Mouse (Mus musculus) right cerebral cortex, postnatal 25 days (tissue): ENCODE measurements around the gene Rhof.

ENCODE experiments used
- DNase-seq: peaks from one replicate; pipeline ENCODE4 v3.0.0; 2022

Gene Rhof

GRCm38 (mm10) chr5:123132308-123133071 lies at the start of gene Rhof:
Rhof (minus strand) TSS chr5:123132692.
- DNase-seq = peak; percentile 83

DNA sequence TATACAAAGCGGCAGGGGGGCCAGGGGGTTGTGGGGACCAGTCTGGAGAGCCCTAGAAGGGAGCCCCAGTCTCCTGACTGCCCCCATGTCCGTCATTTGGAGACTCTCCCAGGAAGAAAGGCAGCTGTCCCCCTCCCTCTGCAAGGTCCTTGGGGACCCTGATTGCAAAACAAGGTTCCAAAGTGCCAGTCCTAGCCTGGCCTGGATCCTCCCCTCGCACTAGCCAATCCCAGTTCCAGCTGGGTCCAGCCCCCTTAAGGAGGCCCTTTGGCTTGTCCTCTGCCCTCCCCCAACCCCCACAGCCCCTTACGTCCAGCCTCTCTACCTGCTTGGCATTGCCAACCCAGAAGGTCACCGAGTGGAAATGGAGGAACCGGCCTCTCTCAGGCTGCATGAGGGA lies 49.0 kb upstream of the Rhof start:
- no peak for DNase-seq

DNA sequence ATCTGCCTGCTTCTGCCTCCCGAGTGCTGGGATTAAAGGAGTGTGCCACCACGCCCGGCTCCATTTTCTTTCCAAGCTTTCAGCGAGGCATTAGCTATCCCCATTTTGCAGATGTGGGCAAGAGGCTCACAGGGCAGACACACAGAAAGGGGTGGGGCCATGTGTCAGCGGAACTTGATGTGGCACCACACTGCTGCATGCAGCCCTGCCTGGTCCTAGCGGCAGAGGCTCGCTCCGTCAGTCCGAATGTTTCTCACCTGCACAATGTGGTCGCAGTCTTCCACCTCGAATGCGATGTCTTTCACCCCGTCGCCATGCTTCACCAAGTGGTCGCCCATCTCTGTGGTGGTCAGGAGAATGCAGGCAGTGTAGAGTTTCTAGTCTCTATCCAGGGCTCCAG lies 47.9 kb upstream of the Rhof start:
- no peak for DNase-seq

- DNase-seq = no peak
Observed at GRCm38 (mm10) chr5:123178792-123179191, 46.3 kb upstream of the Rhof start.

- peak; percentile 74 for DNase-seq
Observed at GRCm38 (mm10) chr5:123171646-123172350, 39.3 kb upstream of the Rhof start.

- no peak for DNase-seq
Observed at GRCm38 (mm10) chr5:123170365-123170764, 37.9 kb upstream of the Rhof start.

- DNase-seq = no peak
Observed at GRCm38 (mm10) chr5:123169284-123169683, 36.8 kb upstream of the Rhof start, which contains the start of gene Psmd9. Psmd9 (plus strand) TSS chr5:123169413.

- DNase-seq = no peak
Observed at GRCm38 (mm10) chr5:123167591-123167990, 35.1 kb upstream of the Rhof start.

DNA sequence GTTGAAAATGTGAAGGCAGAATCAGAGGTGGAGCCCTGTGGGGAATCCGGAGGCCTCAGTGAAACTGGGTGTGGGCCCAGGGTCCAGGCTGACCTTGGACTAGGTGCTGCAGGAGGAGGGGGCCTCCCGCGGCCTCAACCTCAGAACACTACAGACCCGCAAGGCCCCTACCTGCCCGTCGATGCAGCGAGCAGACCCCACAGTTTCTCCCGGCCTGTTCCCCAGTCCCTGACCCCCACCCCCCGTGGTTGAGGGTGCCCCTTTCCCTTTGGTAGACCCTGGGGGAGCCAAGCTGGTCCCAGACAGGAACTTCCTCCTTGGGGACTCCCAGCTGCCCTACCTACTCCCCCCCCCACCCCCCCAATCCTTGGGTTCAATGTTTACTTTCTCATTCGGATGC lies 33.9 kb upstream of the Rhof start:
- no peak for DNase-seq

GRCm38 (mm10) chr5:123162942-123163341 lies 30.4 kb upstream of the Rhof start:
- DNase-seq = no peak

GRCm38 (mm10) chr5:123160341-123160740 lies 27.8 kb upstream of the Rhof start:
- DNase-seq = no peak

DNA sequence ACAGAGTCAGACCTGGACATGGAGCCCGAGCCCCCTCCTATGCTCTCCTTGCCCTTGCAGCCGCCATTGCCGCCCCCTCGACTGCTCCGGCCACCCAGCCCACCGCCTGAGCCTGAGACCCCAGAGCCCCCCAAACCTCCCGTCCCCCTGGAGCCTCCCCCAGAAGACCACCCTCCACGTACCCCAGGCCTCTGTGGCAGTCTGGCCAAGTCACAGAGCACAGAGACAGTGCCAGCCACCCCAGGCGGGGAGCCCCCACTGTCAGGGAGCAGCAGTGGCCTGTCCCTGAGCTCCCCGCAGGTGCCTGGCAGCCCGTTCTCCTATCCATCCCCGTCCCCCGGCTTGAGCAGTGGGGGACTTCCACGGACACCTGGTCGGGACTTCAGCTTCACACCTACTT lies 27.4 kb upstream of the Rhof start:
- DNase-seq = no peak

DNA sequence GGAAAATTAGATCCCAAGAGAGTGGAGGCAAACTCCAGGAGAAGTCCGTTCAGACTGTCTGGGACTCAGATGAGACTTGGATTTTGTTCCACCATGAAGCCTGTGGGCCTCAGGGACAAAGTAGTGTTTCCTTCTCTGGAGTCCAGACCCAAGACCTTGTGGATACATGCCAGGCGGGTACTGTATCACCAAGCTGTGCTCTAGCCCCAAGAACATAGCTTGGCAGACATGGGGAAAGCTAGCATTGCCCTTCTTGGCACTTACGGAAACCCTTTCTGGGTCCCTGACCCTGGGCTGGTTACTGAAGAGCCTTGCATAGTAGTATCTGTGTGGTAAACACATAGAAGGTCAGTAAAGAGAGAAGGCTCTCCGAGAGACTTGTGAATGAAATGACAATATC lies 27.0 kb upstream of the Rhof start:
- DNase-seq = no peak

DNA sequence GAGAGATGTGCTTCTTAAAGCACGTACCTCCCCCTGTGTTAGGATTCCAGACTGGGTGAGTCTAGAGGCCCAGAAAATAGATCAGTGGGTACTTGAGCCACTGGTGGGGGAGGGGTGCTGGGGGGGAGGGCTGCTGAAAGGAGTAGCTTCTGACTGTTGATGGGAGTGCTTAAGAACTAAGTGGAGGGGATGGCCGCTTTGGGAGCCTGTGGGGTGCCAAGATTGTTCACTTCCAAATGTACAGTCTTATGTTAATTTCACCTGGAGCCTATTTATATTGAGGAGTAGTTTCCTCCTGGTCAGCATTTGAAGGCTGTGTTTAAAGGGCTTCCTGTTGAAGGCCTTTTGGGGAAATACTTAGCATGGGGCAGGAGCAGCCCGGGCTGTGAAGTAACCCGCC lies 25.5 kb upstream of the Rhof start:
- DNase-seq = no peak

- DNase-seq = no peak
Observed at GRCm38 (mm10) chr5:123156763-123157162, 24.3 kb upstream of the Rhof start.

DNA sequence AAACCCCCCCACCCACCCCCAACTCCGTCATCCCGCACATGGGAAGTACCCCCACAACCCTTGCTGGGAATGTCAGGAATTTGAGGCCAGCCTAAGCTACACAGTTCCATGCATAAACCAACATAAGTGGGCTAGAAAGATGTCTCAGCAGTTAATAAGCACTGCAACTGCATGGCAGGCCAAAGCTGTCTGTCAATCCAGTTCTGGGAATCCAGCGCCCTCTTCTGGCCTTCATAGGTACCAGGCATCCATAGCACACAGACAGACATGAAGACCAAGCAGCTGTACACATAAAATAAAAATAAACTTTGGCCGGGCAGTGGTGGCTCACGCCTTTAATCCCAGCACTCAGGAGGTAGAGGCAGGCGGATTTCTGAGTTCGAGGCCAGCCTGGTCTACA lies 22.9 kb upstream of the Rhof start:
- DNase-seq = no peak

DNA sequence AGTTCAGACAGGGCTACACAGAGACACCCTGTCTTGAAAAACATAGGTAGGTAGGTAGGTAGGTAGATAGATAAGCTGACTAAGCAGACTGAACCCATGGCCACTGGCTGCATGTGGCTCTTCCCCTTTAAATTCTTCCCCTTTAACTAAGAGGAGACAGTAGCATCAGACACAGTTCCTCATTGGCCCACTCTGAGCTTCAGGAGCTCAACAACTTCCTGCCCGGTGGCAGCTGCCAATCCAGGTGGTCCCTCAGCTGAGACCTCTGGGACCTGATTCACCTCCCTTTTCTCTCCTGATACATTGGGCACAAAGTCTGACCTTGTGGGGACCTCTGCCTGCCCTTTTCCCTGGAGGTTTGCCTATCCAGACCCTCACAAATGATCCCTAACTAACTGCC lies 20.4 kb upstream of the Rhof start:
- DNase-seq = no peak

DNA sequence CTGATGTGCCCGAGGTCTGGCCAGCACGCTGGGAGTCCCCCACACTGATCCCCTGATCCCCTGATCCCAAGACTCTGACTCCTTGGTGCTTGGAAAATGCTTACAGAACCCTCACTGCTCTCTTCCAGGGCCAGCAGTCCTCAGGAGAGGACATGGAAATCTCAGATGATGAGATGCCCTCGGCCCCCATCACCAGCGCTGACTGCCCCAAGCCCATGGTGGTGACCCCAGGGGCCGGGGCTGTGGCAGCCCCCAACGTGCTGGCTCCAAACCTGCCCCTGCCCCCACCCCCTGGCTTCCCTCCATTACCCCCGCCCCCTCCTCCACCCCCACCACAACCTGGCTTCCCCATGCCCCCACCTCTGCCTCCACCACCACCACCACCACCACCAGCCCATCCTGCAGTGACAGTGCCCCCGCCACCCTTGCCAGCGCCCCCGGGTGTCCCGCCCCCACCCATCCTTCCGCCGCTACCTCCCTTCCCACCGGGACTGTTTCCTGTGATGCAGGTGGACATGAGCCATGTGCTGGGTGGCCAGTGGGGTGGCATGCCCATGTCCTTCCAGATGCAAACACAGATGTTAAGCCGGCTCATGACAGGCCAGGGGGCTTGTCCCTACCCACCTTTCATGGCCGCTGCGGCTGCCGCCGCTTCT lies 19.3 kb upstream of the Rhof start:
- no peak for DNase-seq

DNA sequence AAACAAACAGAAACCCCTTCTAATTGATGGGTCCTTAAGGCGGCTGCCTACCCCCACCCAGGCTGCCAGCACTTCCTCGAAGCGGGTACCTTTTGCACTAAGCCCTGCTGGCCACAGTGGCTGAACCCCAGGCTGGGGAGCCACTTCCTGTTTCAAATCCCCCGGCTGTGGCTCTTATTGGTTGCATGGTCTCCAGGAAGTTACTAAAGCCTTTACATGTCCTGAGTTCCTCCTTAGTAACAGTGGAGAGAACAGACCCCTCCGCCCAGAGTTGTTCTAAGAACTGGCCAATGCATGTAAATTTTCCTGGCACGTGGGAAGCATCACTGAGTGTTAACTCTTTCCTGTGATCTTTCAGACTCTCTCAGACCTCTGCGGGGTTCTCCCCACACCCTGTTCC lies 18.6 kb upstream of the Rhof start:
- DNase-seq = no peak

- DNase-seq = no peak
Observed at GRCm38 (mm10) chr5:123150641-123151040, 18.1 kb upstream of the Rhof start.

- DNase-seq = peak; percentile 82
Observed at GRCm38 (mm10) chr5:123149451-123150400, 17.2 kb upstream of the Rhof start.

- DNase-seq = no peak
Observed at GRCm38 (mm10) chr5:123148073-123148722, 15.7 kb upstream of the Rhof start.
